12 mouse cellular contexts compared by ENCODE assay signal in the genomic region with DNA sequence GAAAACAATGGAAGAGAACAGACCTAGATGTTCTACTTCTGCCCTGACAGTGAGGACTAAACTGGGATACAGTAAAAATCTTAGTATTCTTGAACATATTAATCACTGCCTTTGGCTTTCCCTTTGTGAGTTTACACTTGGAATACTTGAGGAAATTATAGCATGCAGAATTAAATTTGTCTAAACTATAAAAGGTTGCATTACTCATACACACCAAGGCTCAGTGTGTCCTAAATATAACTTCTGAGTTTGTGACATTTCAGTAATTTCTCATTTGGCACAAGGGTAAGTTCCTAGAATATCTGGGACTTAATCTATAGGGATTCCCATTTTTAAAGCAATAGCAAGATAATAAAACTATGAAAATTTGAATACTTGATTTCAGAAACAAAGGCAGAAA.
"Had no signal": no experiment of that assay in that cellular context is flagged by ENCODE, and none has a peak within 500 bp of the region (broad histone marks: within the 10 kb centered on the region; RNA-seq: fewer than 3 reads in every experiment).

No protein-coding gene starts in this region.

- DNase-seq: retina, postnatal 1 day; right cerebral cortex, adult 18-20 months; right cerebral cortex, postnatal 14 days; right cerebral cortex, postnatal 25 days; right cerebral cortex, postnatal 4 days; spleen, adult 18-20 months; thymus, adult 18-20 months; thymus, adult 2 months; thymus, postnatal 14 days; thymus, postnatal 25 days; thymus, postnatal 36 days; thymus, postnatal 4 days had no signal
